Mouse (Mus musculus): ENCODE data around the gene Pltp. TPM values are rescaled to one million over a fixed set of nuclear protein-coding genes. Genes with fewer than 3 reads are reported as not detected.
A peak's percentile ranks its signal among the peaks of the same experiment; 100 is the strongest.
"Not testable (repeated sequence)": the region's sequence is repeated elsewhere in the genome, so short reads cannot be mapped to it uniquely, and the experiment has no call there.

Gene Pltp
- total RNA-seq, 1 experiment, result 56.1 TPM

- H3K4me3 ChIP-seq (ENCODE audit: insufficient read depth in 1 of 2, low read depth in 1 of 2, low read length in 2 of 2, poor library complexity in 1 of 2, severe bottlenecking in 1 of 2), result peak within 1 kb of the TSS; percentile 88 to 92
- peak; percentile 72 for DNase-seq (ENCODE audit: low read depth, low spot score)
- H3K36me3 ChIP-seq (ENCODE audit: control insufficient read depth, insufficient read depth, low read length, poor library complexity, severe bottlenecking), result peaks cover 3% of the 10 kb centered on the region; the same call in 1 of the 2 replicates
- in situ Hi-C loops (cut with MboI; ENCODE audit: low sequenced_read_pairs in 2 of 2, unreplicated experiment in 2 of 2), result no loop called here
- TF ChIP-seq HCFC1 (IDR thresholded peaks at IDR 0.05; ENCODE audit: borderline replicate concordance, insufficient read depth, low read length), result peak; percentile 91
- TF ChIP-seq MAFK (IDR thresholded peaks at IDR 0.05; ENCODE audit: insufficient read depth, low read depth, low read length), result no peak
- no peak for TF ChIP-seq ZNF384 (IDR thresholded peaks at IDR 0.05; ENCODE audit: low read depth, low read length)
- H3K9me3 ChIP-seq (ENCODE audit: control insufficient read depth, insufficient read depth, low read depth, low read length), result no peaks in the 10 kb centered on the region
- peaks cover 0 to 6% of the 10 kb centered on the region in 2 experiments; a peak in 1 of 4 replicates for H3K4me1 ChIP-seq (ENCODE audit: control insufficient read depth in 2 of 2, insufficient read depth in 2 of 2, low read length in 2 of 2, poor library complexity in 1 of 2)
- H3K9ac ChIP-seq (ENCODE audit: insufficient read depth, low read depth, low read length, poor library complexity, severe bottlenecking), result peak within 1 kb of the TSS; percentile 97
- H3K27ac ChIP-seq (ENCODE audit: insufficient read depth, low read depth, low read length, poor library complexity, severe bottlenecking), result peak within 1 kb of the TSS; percentile 99
Observed at GRCm38 (mm10) chr2:164879228-164879567, 21.7 kb upstream of the Pltp start, which contains the start of gene Pcif1. Pcif1 (plus strand) TSS chr2:164879304.

DNA sequence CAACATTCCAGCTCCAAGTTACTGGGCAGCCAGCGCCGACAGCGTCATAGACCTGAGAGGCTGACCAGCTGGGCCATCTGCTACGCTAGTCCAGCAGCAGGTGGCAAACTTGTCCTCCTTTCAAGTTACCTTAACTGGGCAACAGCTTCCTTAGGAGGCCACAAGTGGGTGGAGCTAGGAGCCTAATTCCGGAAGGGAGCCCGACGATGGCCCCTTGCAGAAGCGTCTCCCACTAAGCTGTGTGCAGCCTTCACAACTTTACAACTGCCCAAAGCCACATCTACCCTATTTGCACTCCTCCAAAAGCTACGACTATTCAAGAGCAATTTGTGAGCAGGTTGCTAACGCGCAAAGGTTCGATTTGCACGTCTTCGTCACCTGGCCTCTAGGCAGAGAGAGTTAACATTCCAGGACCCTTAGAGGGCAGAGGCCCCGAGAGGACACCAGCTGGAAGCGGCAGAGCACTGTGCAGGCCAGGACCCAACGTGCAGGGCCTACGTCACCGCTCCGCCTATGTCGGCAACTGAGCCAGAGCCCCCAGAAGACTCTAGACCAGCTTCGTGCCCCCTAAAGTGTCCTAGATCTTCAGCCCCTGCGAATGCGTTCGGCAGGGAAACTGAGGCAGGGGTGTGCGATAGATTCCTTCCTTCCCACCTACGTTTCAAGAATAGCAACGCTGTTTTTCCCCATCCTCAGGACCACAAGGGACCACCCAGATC is 21.2 kb upstream of the Pltp start:
- Histone ChIP-seq H3K36me3 (ENCODE audit: control insufficient read depth, insufficient read depth, low read length, poor library complexity, severe bottlenecking) (no peaks in the 10 kb centered on the region; the same call in 1 of the 2 replicates), H3K27ac (ENCODE audit: insufficient read depth, low read depth, low read length, poor library complexity, severe bottlenecking) (peak overlapping the region; percentile 99), H3K4me3 (ENCODE audit: insufficient read depth in 1 of 2, low read depth in 1 of 2, low read length in 2 of 2, poor library complexity in 1 of 2, severe bottlenecking in 1 of 2) (peak overlapping the region; percentile 88 to 92), H3K9me3 (ENCODE audit: control insufficient read depth, insufficient read depth, low read depth, low read length) (no peaks in the 10 kb centered on the region), H3K4me1 (ENCODE audit: control insufficient read depth in 2 of 2, insufficient read depth in 2 of 2, low read length in 2 of 2, poor library complexity in 1 of 2) (peaks cover 2 to 8% of the 10 kb centered on the region in 2 experiments; a peak in 2 of 4 replicates), H3K9ac (ENCODE audit: insufficient read depth, low read depth, low read length, poor library complexity, severe bottlenecking) (peak overlapping the region; percentile 86)
- DNase-seq (ENCODE audit: low read depth, low spot score), result no peak
- TF ChIP-seq CHD2 (IDR thresholded peaks at IDR 0.05; ENCODE audit: low read depth, low read length), result no peak
- in situ Hi-C loops (cut with MboI; ENCODE audit: low sequenced_read_pairs in 2 of 2, unreplicated experiment in 2 of 2), result no loop called here

GRCm38 (mm10) chr2:164877376-164878215 is 20.1 kb upstream of the Pltp start:
- in situ Hi-C loops (cut with MboI; ENCODE audit: low sequenced_read_pairs in 2 of 2, unreplicated experiment in 2 of 2); H3K4me1 ChIP-seq (ENCODE audit: control insufficient read depth in 2 of 2, insufficient read depth in 2 of 2, low read length in 2 of 2, poor library complexity in 1 of 2); DNase-seq (ENCODE audit: low read depth, low spot score); H3K36me3 ChIP-seq (ENCODE audit: control insufficient read depth, insufficient read depth, low read length, poor library complexity, severe bottlenecking); H3K9me3 ChIP-seq (ENCODE audit: control insufficient read depth, insufficient read depth, low read depth, low read length): not testable (repeated sequence)
- peak; percentile 95 for TF ChIP-seq ZNF384 (IDR thresholded peaks at IDR 0.05; ENCODE audit: low read depth, low read length)
- Histone ChIP-seq H3K9ac (ENCODE audit: insufficient read depth, low read depth, low read length, poor library complexity, severe bottlenecking) (peak overlapping the region; percentile 86; the same call in 1 of the 2 replicates), H3K27ac (ENCODE audit: insufficient read depth, low read depth, low read length, poor library complexity, severe bottlenecking) (0 out of 2 replicates have a peak overlapping the region, but pooled peaks have one; percentile 99), H3K4me3 (ENCODE audit: insufficient read depth in 1 of 2, low read depth in 1 of 2, low read length in 2 of 2, poor library complexity in 1 of 2, severe bottlenecking in 1 of 2) (peak overlapping the region; percentile 88 to 92; a peak in 2 of 4 replicates)

DNA sequence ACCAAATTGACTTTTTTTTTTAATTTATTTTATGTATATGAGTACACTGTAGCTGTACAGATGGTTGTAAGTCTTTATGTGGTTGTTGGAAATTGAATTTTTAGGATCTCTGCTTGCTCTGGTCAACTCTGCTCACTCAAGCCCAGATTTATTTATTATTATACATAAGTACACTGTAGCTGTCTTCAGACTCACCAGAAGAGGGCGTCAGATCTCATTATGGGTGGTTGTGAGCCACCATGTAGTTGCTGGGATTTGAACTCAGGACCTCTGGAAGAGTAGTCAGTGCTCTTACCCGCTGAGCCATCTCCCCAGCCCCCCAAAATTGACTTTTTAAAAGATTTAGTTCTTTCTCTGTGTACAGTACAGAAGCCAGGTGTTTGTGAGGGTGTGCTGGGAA is 18.1 kb upstream of the Pltp start:
- in situ Hi-C loops (cut with MboI; ENCODE audit: low sequenced_read_pairs in 2 of 2, unreplicated experiment in 2 of 2); H3K9ac ChIP-seq (ENCODE audit: insufficient read depth, low read depth, low read length, poor library complexity, severe bottlenecking): not testable (repeated sequence)

DNA sequence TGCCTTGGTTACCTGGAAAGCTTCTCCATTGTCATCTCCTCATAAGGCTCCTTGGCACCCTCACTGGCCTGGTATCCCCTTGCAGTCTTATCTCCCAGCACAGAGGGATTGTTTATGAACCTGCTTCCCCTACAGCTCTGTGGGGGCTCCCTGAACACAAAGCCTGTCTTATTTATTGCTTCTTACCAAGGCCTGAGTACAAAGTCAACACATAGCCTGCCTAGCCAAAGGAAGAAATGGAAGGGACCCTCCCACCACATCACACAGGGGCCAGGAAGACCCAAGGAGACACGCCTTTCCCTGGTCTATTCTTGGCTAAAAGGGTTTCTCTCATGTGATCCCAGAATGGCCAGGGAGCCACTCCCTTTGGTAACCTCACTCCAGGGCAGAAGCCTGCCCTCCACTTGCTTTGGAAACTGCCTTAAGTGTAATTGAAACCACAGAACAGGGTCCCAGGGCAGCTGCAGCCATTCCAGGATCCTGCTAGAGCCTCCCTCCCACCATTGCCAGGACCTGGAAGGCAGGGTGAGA is 16.8 kb upstream of the Pltp start:
- peak; percentile 73 for DNase-seq (ENCODE audit: low read depth, low spot score)
- H3K36me3 ChIP-seq (ENCODE audit: control insufficient read depth, insufficient read depth, low read length, poor library complexity, severe bottlenecking), result no peaks in the 10 kb centered on the region
- H3K4me3 ChIP-seq (ENCODE audit: insufficient read depth in 1 of 2, low read depth in 1 of 2, low read length in 2 of 2, poor library complexity in 1 of 2, severe bottlenecking in 1 of 2), result peak overlapping the region; percentile 17 to 24; a peak in 3 of 4 replicates
- H3K9ac ChIP-seq (ENCODE audit: insufficient read depth, low read depth, low read length, poor library complexity, severe bottlenecking), result peak overlapping the region; percentile 38; the same call in 1 of the 2 replicates
- peaks cover 3 to 10% of the 10 kb centered on the region in 2 experiments; a peak in 2 of 4 replicates for H3K4me1 ChIP-seq (ENCODE audit: control insufficient read depth in 2 of 2, insufficient read depth in 2 of 2, low read length in 2 of 2, poor library complexity in 1 of 2)
- TF ChIP-seq HCFC1 (IDR thresholded peaks at IDR 0.05; ENCODE audit: borderline replicate concordance, insufficient read depth, low read length) (no peak), ZC3H11A (IDR thresholded peaks at IDR 0.05; ENCODE audit: borderline replicate concordance, low read depth, low read length) (no peak), MAFK (IDR thresholded peaks at IDR 0.05; ENCODE audit: insufficient read depth, low read depth, low read length) (no peak), CHD2 (IDR thresholded peaks at IDR 0.05; ENCODE audit: low read depth, low read length) (no peak), ZNF384 (IDR thresholded peaks at IDR 0.05; ENCODE audit: low read depth, low read length) (no peak)
- no peaks in the 10 kb centered on the region for H3K9me3 ChIP-seq (ENCODE audit: control insufficient read depth, insufficient read depth, low read depth, low read length)
- peak overlapping the region; percentile 65 for H3K27ac ChIP-seq (ENCODE audit: insufficient read depth, low read depth, low read length, poor library complexity, severe bottlenecking)
- in situ Hi-C loops (cut with MboI; ENCODE audit: low sequenced_read_pairs in 2 of 2, unreplicated experiment in 2 of 2), result no loop called here

More for the DNA sequence above, 18.1 kb upstream of the Pltp start:
- not testable (repeated sequence) for H3K4me1 ChIP-seq (ENCODE audit: control insufficient read depth in 2 of 2, insufficient read depth in 2 of 2, low read length in 2 of 2, poor library complexity in 1 of 2); H3K27ac ChIP-seq (ENCODE audit: insufficient read depth, low read depth, low read length, poor library complexity, severe bottlenecking); H3K36me3 ChIP-seq (ENCODE audit: control insufficient read depth, insufficient read depth, low read length, poor library complexity, severe bottlenecking); DNase-seq (ENCODE audit: low read depth, low spot score); H3K9me3 ChIP-seq (ENCODE audit: control insufficient read depth, insufficient read depth, low read depth, low read length); H3K4me3 ChIP-seq (ENCODE audit: insufficient read depth in 1 of 2, low read depth in 1 of 2, low read length in 2 of 2, poor library complexity in 1 of 2, severe bottlenecking in 1 of 2)
